Mouse (Mus musculus) spleen, embryonic (tissue): ENCODE measurements at regions not wholly inside any gene's neighbourhood (a gene's known extent, or its start where the extent isn't known, plus 50 kb on each side); places are given as distances from the start of the nearest gene placed in this dataset.

Experiments
- CTCF ChIA-PET: fragments of 350-600 bp; sonication (Branson Sonifier 250); formaldehyde crosslinking; loops from one replicate; lab custom pipeline; 2022; lab: Charles Lee

- CTCF ChIA-PET = no interaction called here
Observed at GRCm38 (mm10) chr2:92751256-92751655, 151.7 kb downstream of the Chst1 start.

- CTCF ChIA-PET = no interaction called here
Observed at GRCm38 (mm10) chr2:92752156-92752555, 152.6 kb downstream of the Chst1 start.

GRCm38 (mm10) chr2:92752794-92753193, 153.3 kb downstream of the Chst1 start:
- CTCF ChIA-PET = no interaction called here

GRCm38 (mm10) chr2:92754505-92755280, 155.2 kb downstream of the Chst1 start:
- CTCF ChIA-PET = no interaction called here

- CTCF ChIA-PET = no interaction called here
Observed at GRCm38 (mm10) chr2:92756491-92756890, 157.0 kb downstream of the Chst1 start.

GRCm38 (mm10) chr2:92758775-92759174, 156.1 kb upstream of the Syt13 start:
- CTCF ChIA-PET = no interaction called here

GRCm38 (mm10) chr2:92763881-92764635, 150.8 kb upstream of the Syt13 start:
- CTCF ChIA-PET = no interaction called here

GRCm38 (mm10) chr2:92767476-92768005, 147.4 kb upstream of the Syt13 start:
- CTCF ChIA-PET = no interaction called here

GRCm38 (mm10) chr2:92768088-92768487, 146.8 kb upstream of the Syt13 start:
- CTCF ChIA-PET = no interaction called here

- CTCF ChIA-PET = no interaction called here
Observed at GRCm38 (mm10) chr2:92769061-92769460, 145.8 kb upstream of the Syt13 start.

- CTCF ChIA-PET = no interaction called here
Observed at GRCm38 (mm10) chr2:92770098-92770497, 144.8 kb upstream of the Syt13 start.

GRCm38 (mm10) chr2:92772623-92773022, 142.3 kb upstream of the Syt13 start:
- CTCF ChIA-PET = no interaction called here

GRCm38 (mm10) chr2:92776497-92776896, 138.4 kb upstream of the Syt13 start:
- CTCF ChIA-PET = no interaction called here

GRCm38 (mm10) chr2:92779101-92779500, 135.8 kb upstream of the Syt13 start:
- CTCF ChIA-PET = no interaction called here

GRCm38 (mm10) chr2:92780021-92780420, 134.9 kb upstream of the Syt13 start:
- CTCF ChIA-PET = no interaction called here

GRCm38 (mm10) chr2:92781451-92781850, 133.4 kb upstream of the Syt13 start:
- CTCF ChIA-PET = interaction anchor here (0.6 kb wide), 1 partner anchor 100 kb away, joined by 3 read pairs; no protein-coding TSS in a partner anchor

- CTCF ChIA-PET = no interaction called here
Observed at GRCm38 (mm10) chr2:92782621-92783020, 132.3 kb upstream of the Syt13 start.

- CTCF ChIA-PET = no interaction called here
Observed at GRCm38 (mm10) chr2:92784916-92785315, 130.0 kb upstream of the Syt13 start.

GRCm38 (mm10) chr2:92787925-92788410, 126.9 kb upstream of the Syt13 start:
- CTCF ChIA-PET = no interaction called here

- CTCF ChIA-PET = no interaction called here
Observed at GRCm38 (mm10) chr2:92788875-92789274, 126.0 kb upstream of the Syt13 start.

GRCm38 (mm10) chr2:92790374-92790773, 124.5 kb upstream of the Syt13 start:
- CTCF ChIA-PET = no interaction called here

GRCm38 (mm10) chr2:92799770-92800169, 115.1 kb upstream of the Syt13 start:
- CTCF ChIA-PET = no interaction called here

- CTCF ChIA-PET = no interaction called here
Observed at GRCm38 (mm10) chr2:92800667-92801066, 114.2 kb upstream of the Syt13 start.
